Mouse (Mus musculus): ENCODE measurements around the gene Pomc.

- no peak for TF ChIP-seq CTCF (IDR thresholded peaks at IDR 0.05; ENCODE audit: borderline replicate concordance, insufficient read depth, low read depth, low read length)
- TF ChIP-seq POLR2A (IDR thresholded peaks at IDR 0.05; ENCODE audit: borderline replicate concordance, insufficient read depth, low read length), result no peak
Observed at GRCm38 (mm10) chr12:3989943-3990342, 35.2 kb downstream of the Pomc start.

Data from cerebellum, adult 2 months (tissue).